Mouse (Mus musculus): ENCODE data around the gene Kmt2c.

DNA sequence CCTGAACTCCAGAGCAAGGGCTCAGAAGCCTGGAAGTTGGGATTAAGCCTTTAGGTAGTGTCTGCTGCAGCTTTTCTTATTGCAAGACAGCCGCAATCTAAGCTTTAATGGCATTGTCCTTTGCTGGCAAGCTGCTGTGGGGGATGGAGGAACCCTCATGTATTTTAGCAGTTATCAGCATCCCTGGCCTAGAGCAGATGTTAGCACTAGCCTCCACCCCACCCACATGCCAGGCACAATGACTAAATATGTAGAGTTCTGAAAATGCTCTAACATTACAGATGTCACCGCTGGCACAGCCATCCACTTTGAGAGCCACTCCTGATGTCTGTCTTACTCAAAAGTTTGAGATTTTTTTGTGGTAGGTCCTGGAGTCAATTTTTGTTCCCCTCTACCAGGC, 241.9 kb downstream of the Kmt2c start:
- no peak for TF ChIP-seq POLR2A (IDR thresholded peaks at IDR 0.05; ENCODE audit: extremely low read depth, insufficient read depth, low read length)
- TF ChIP-seq CTCF (IDR thresholded peaks at IDR 0.05; ENCODE audit: low read depth, low read length): no peak
